Mouse (Mus musculus) cerebellum, postnatal 36 days (tissue): ENCODE measurements around the gene Prpf39.

Experiments
- DNase-seq, 2 experiments: peaks; one replicate each; pipeline ENCODE4 v3.0.0; 2021 to 2022; ENCODE audit warnings: mixed read lengths in 2 of 2

Prpf39 gene

GRCm38 (mm10) chr12:65036190-65036870 is at the start of gene Prpf39:
TSS of gene Prpf39 (plus strand) at chr12:65036333.
- peak; percentile 91 to 92 for DNase-seq

- DNase-seq, result no peak
Measured at GRCm38 (mm10) chr12:65007725-65008124, 28.4 kb upstream of the Prpf39 start.

- DNase-seq, result no peak
Measured at GRCm38 (mm10) chr12:65022842-65023241, 13.3 kb upstream of the Prpf39 start.

GRCm38 (mm10) chr12:65035839-65036189 is 319 bp upstream of the Prpf39 start:
- no peak for DNase-seq

- no peak for DNase-seq
Measured at GRCm38 (mm10) chr12:65036892-65037545, 886 bp downstream of the Prpf39 start.

- no peak for DNase-seq
Measured at GRCm38 (mm10) chr12:65037546-65037937, 1.4 kb downstream of the Prpf39 start.

- no peak for DNase-seq
Measured at GRCm38 (mm10) chr12:65048799-65049198, 12.7 kb downstream of the Prpf39 start.

- DNase-seq, result no peak
Measured at GRCm38 (mm10) chr12:65058203-65058602, 22.1 kb downstream of the Prpf39 start.

GRCm38 (mm10) chr12:65061082-65061481 is 24.9 kb downstream of the Prpf39 start:
- no peak for DNase-seq

- DNase-seq, result no peak
Measured at GRCm38 (mm10) chr12:65065241-65065640, 29.1 kb downstream of the Prpf39 start.

- no peak for DNase-seq
Measured at GRCm38 (mm10) chr12:65066234-65066633, 30.1 kb downstream of the Prpf39 start.

- DNase-seq, result no peak
Measured at GRCm38 (mm10) chr12:65068409-65068808, 32.3 kb downstream of the Prpf39 start.

- no peak for DNase-seq
Measured at GRCm38 (mm10) chr12:65072911-65073610, 36.9 kb downstream of the Prpf39 start.

- DNase-seq, result peak; percentile 94 to 97
Measured at GRCm38 (mm10) chr12:65073611-65074178, 37.6 kb downstream of the Prpf39 start, which contains the start of gene Fkbp3. TSS of gene Fkbp3 (minus strand) at chr12:65074007.

GRCm38 (mm10) chr12:65074651-65075050 is 38.5 kb downstream of the Prpf39 start:
- no peak for DNase-seq

GRCm38 (mm10) chr12:65075085-65075732 is 39.1 kb downstream of the Prpf39 start, which contains the start of gene Fancm:
TSS of gene Fancm (plus strand) at chr12:65075603.
- DNase-seq, result peak; percentile 87

GRCm38 (mm10) chr12:65075733-65076310 is 39.7 kb downstream of the Prpf39 start:
- no peak for DNase-seq

- DNase-seq, result no peak
Measured at GRCm38 (mm10) chr12:65076906-65077305, 40.8 kb downstream of the Prpf39 start.

- no peak for DNase-seq
Measured at GRCm38 (mm10) chr12:65108746-65109145, 72.6 kb downstream of the Prpf39 start.

- DNase-seq, result no peak
Measured at GRCm38 (mm10) chr12:65111503-65111902, 75.4 kb downstream of the Prpf39 start.

- no peak for DNase-seq
Measured at GRCm38 (mm10) chr12:65112811-65113210, 76.7 kb downstream of the Prpf39 start.
